Mouse (Mus musculus) adrenal gland, postnatal 4 days (tissue): Measurements from ENCODE around the gene Gjb2. TPM values are rescaled to one million over a fixed set of nuclear protein-coding genes. Genes with fewer than 3 reads are reported as not detected.

Experiments used
- DNase-seq, 2 experiments: peaks; one replicate each; pipeline ENCODE4 v3.0.0; 2021 to 2022; ENCODE audit warnings: low spot score in 2 of 2, mixed read lengths in 2 of 2
- long read RNA-seq, 2 experiments: library from polyadenylated mRNA; stranded (forward); transcript quantifications; one replicate each; pipeline ENCODE4 v2.0.0; 2021
- total RNA-seq, 2 experiments: library from RNA; stranded (reverse); gene quantifications; 2 replicates each; pipeline ENCODE4 v1.2.3; 2021

Gjb2 gene
- total RNA-seq: 10 to 100 TPM in 1 of 2 experiments, 1 to 10 TPM in 1; 3.7 to 13.6 TPM
- long read RNA-seq, experiment 1, transcript Gjb2-201 (2 exons, 2,406 nt): major isoform, 7 of 8 reads
- long read RNA-seq, experiment 1, partial matches to known transcripts: 0 of 8 reads
- long read RNA-seq, experiment 1, other reads (novel, unspliced or antisense): 1 of 8 reads
- long read RNA-seq, experiment 2, partial matches to known transcripts: 0 of 3 reads
- long read RNA-seq, experiment 2, other reads (novel, unspliced or antisense): 2 of 3 reads

GRCm38 (mm10) chr14:57104106-57105023 lies at the start of gene Gjb2:
Gjb2 (minus strand) TSS chr14:57104702.
- DNase-seq: peak; percentile 10 to 18

GRCm38 (mm10) chr14:57145741-57146140 lies 41.2 kb upstream of the Gjb2 start:
- DNase-seq: no peak

DNA sequence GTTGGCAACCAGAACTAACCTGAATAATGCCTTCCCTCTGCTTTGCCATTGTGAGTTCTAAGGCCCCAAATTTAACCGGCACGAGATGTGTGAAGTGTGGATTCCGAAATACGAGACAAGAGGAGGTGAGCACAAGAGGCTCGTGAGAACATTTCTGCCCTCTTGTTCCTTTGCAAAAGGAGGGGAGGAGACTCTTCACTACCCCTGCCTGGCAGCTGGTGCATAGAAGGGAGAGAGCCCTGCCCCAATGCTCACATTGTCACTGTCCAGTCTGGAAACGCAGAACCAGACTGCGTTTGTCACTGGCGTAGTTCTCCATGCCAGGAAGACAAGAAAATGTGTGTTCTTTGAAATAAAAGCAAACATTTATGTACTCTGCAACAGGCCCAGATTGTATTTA lies 30.8 kb upstream of the Gjb2 start:
- no peak for DNase-seq

- no peak for DNase-seq
These were observed 28.7 kb upstream of the Gjb2 start, which contains the start of gene Gjb6 for GRCm38 (mm10) chr14:57133161-57133661. Gjb6 (minus strand) TSS chr14:57133611.

- no peak for DNase-seq
These were observed 22.9 kb upstream of the Gjb2 start for GRCm38 (mm10) chr14:57127383-57127782.

DNA sequence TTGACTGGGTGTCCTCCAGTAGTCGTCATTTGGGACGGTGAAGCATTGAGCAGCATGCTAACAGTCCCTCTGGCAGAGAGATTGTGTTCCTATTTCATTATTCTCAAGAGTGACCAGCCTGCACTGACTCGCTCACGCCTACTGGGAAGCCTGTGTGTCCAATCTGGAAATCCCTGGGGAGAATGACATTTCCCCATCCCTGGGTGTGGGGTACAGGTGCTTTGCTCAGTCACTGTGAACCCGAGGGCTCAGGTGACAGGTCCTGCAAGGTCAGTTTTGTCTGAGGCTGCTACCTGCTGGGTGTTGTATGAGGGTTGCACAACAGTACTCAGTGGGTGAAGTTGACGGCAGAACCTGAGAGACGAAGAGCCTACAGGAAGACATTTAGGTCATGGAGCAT lies 17.8 kb upstream of the Gjb2 start:
- no peak for DNase-seq

- DNase-seq: no peak
These were observed 11.5 kb upstream of the Gjb2 start, which contains the start of gene Gm4491 for GRCm38 (mm10) chr14:57115823-57116544. Gm4491 (minus strand) TSS chr14:57115883.

DNA sequence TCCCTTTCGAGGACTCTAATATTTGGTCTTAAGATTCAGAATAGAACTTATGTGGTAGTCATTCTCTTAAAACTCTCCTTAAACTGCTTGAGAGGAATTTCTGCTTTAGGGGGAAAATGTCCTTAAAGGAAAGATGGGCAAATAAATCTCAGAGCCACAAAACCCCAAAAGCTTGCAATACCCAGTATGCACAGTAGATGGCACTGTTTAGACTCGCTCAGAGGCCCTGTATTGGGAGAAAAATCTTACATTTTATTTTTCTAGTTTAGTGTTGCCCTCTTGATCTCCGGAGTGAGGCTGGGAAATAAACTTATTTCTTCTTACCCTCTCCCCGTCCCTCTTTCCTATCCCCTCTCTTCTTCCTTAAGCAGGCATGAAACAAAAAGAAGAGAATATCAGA lies 4.7 kb upstream of the Gjb2 start:
- DNase-seq: no peak

GRCm38 (mm10) chr14:57107916-57108315 lies 3.4 kb upstream of the Gjb2 start:
- DNase-seq: no peak

DNA sequence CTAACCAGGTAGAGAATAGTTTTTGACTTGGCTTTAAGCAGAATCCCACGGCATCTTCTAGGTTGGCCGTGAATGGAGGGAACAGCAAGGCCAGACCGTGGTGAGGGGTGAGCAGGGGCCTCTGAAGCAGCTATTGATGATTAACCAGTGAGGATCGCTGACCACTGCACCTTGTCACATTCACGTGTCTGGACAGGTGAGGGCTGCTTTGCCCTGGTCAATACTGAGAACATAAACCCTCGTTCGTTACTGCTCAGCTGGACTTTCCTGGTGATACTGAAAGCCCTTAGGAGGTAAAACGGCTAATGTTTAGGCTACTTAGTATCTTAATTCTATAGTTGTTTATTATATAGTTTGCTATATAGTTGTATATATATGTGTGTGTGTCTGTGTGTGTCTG lies 2.6 kb upstream of the Gjb2 start:
- no peak for DNase-seq

DNA sequence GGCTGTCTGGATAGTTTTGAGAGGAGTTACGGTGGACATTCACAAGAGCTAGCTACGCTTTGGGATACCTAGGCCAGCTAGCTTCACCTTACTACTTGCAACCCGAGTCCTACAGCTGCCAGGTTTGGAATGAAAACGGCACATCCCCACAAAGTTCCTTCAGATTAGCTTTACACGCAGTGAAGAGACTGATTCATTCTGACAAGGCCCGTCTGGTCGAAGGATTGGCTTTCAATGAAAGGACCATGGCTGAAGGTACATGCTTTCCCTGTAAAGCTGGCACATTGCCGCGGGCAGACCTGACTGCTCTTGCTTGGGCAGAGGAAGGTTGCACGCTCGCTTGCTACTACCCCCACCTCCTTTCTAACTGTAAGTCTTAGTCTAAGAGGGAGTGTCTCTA lies 1.2 kb upstream of the Gjb2 start:
- DNase-seq: no peak

DNA sequence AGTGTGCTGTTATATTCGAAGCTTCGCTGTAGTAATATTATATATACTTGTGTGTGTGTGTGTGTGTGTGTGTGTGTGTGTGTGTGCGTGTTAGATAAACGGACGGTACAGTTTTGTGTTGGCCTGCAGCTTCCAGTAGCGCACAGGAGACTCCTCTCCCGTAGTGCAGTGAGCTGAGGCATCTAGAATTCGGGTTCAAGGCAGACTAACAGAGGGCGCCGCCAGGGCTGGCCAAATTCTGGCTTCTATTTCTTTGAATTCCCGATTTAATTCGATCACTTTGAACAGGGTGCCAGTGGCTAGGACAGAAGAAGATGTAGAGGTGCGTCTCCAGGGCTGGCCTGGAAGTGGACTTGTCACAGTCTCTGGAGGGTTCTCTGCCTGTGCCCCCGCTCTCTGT lies 609 bp upstream of the Gjb2 start:
- no peak for DNase-seq

- DNase-seq: no peak
These were observed 794 bp downstream of the Gjb2 start for GRCm38 (mm10) chr14:57103711-57104105.

GRCm38 (mm10) chr14:57103121-57103520 lies 1.4 kb downstream of the Gjb2 start:
- no peak for DNase-seq

- DNase-seq: no peak
These were observed 2.9 kb downstream of the Gjb2 start for GRCm38 (mm10) chr14:57101623-57102022.

- no peak for DNase-seq
These were observed 8.6 kb downstream of the Gjb2 start for GRCm38 (mm10) chr14:57095855-57096254.

GRCm38 (mm10) chr14:57093029-57093428 lies 11.5 kb downstream of the Gjb2 start:
- DNase-seq: no peak

- DNase-seq: no peak
These were observed 14.5 kb downstream of the Gjb2 start for GRCm38 (mm10) chr14:57090001-57090400.

- no peak for DNase-seq
These were observed 15.4 kb downstream of the Gjb2 start for GRCm38 (mm10) chr14:57089107-57089506.

- no peak for DNase-seq
These were observed 20.3 kb downstream of the Gjb2 start for GRCm38 (mm10) chr14:57084180-57084668.

DNA sequence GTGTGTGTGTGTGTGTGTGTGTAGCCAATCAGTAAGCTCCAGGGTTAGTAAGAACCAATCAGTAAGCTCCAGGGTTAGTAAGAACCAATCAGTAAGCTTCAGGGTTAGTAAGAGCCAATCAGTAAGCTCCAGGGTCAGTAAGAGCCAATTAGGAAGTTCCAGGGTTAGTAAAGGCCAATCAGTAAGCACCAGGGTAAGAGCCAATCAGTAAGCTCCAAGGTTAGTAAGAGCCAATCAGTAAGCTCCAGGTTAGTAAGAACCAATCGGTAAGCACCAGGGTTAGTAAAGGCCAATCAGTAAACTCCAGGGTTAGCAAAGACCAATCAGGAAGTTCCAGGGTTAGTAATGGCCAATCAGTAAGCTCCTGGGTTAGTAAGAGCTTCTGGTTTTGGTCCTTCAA lies 21.6 kb downstream of the Gjb2 start:
- DNase-seq: no peak
